Mouse (Mus musculus) G1E (cell line): ENCODE results near the gene Prodh2.

Experiments used
- CTCF ChIP-seq: IDR thresholded peaks from 2 replicates; pipeline ENCODE4 v1.5.1; 2012; ENCODE audit warnings: low read depth, low read length, inconsistent platforms, mixed read lengths
- GATA1 ChIP-seq: IDR thresholded peaks from 2 replicates; pipeline ENCODE4 v1.6.1; 2012; ENCODE audit warnings: borderline replicate concordance, low read length, inconsistent platforms, mixed read lengths
- POLR2AphosphoS5 ChIP-seq: IDR thresholded peaks from 2 replicates; pipeline ENCODE4 v1.6.1; 2012; ENCODE audit warnings: low read depth, low read length, inconsistent platforms; ENCODE audit not compliant: insufficient replicate concordance
- TAL1 ChIP-seq: conservative IDR thresholded peaks from 2 replicates; pipeline ENCODE4 v1.6.1; 2012; ENCODE audit warnings: low read depth, low read length, inconsistent platforms, mixed read lengths

DNA sequence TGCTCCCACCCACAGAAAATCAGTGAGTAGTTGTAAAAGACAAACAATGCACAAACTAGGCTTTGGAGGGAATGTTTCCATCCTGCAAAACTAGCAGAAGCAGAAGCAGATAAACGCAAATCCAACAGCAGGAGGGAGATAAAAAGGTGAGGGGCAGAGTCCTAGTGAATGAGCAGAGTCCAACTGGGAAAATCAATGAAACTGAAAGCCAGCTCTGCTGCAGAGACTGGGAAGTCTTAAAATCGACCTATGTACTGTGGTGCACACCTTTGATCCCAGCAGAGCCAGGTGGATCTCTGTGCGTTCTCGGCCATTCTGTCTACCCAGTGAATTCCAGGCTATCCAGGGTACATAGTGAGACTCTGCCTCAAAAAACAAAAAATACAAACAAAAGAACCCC lies 18.4 kb upstream of the Prodh2 start:
- no peak for TF ChIP-seq CTCF
- no peak for TF ChIP-seq TAL1
- no peak for TF ChIP-seq GATA1
- no peak for TF ChIP-seq POLR2AphosphoS5
